Mouse (Mus musculus) midbrain, embryonic 10.5 days (tissue): ENCODE results near the gene Slc41a1. TPM values are rescaled to one million over a fixed set of nuclear protein-coding genes. Genes with fewer than 3 reads are reported as not detected.
"Not testable (repeated sequence)": the region's sequence is repeated elsewhere in the genome, so short reads cannot be mapped to it uniquely, and the experiment has no call there.

Experiments used
- DNase-seq: peaks from one replicate; pipeline ENCODE4 v3.0.0-alpha.2; 2017; ENCODE audit warnings: low spot score
- H3K27ac ChIP-seq: fragments of 300-500 bp; sonication (generic); replicated peaks from 2 replicates; pipeline ENCODE4 v1.5.1; 2016; ENCODE audit warnings: mild to moderate bottlenecking
- H3K27me3 ChIP-seq: fragments of 300-500 bp; sonication (generic); 2 replicates; pipeline ENCODE4 v1.6.1; 2016; ENCODE audit warnings: low read depth, mild to moderate bottlenecking; ENCODE audit not compliant: poor library complexity, severe bottlenecking
- H3K36me3 ChIP-seq: fragments of 300-500 bp; sonication (generic); 2 replicates; pipeline ENCODE4 v1.6.1; 2016; ENCODE audit warnings: mild to moderate bottlenecking, moderate library complexity
- H3K4me1 ChIP-seq: fragments of 300-500 bp; sonication (generic); 2 replicates; pipeline ENCODE4 v1.6.1; 2016
- H3K4me3 ChIP-seq: fragments of 300-500 bp; sonication (generic); 2 replicates; pipeline ENCODE4 v1.5.1; 2016; ENCODE audit warnings: mild to moderate bottlenecking, moderate library complexity
- H3K9me3 ChIP-seq: fragments of 300-500 bp; sonication (generic); replicated peaks from 2 replicates; pipeline ENCODE4 v1.6.1; 2016; ENCODE audit warnings: mild to moderate bottlenecking
- WGBS: fragments of 180-500 bp; shearing (Covaris S2); methylation state at CpG from one replicate; pipeline ENCODE4 v1.1.7; 2016; 5-methylcytosine and 5-hydroxymethylcytosine counted together
- polyA plus RNA-seq: library from polyadenylated mRNA; unstranded; fragments of >200 nt; fragmentation: Nextera tagmentation; extraction: Ambion mirVana; gene quantifications from 2 replicates; pipeline ENCODE4 v1.2.1, GENCODE M21; 2016

Slc41a1 gene
- polyA plus RNA-seq, 1 experiment from 2014 or later: 11.4 TPM

DNA sequence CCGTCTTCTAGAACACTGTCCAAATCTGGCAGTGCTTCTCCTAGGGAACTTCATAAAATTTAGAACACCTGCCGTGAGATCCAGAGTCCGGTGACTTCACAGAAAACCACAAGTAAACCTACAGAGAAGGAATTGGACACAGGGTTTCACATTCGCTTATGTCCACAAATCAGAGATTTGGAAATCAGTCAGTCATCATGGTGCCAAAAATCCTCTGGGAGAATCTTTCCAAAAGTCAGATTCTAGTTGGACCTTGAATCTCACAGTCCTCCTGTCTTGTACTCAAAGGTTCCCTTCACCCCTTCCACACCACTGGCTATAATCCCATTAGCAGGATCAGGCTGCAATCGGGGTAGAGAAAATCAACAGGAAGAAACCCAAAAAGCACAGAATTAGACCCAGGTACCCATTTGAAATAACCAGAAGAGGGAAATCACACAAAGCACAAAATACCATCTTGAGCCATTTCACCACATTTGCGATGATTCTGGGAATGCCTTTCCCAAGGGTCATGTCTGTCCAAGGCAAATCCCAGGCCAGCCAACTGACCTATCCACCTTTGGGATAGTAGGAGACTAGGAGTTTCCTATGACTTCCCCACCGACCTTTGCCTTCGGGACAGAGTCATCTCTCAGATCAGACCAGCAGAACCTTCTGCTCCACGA, 14.5 kb upstream of the Slc41a1 start:
- no peak overlapping the region for H3K4me3 ChIP-seq
- H3K27me3 ChIP-seq: no peaks in the 10 kb centered on the region
- H3K4me1 ChIP-seq: no peaks in the 10 kb centered on the region
- DNase-seq: no peak
- no peak overlapping the region for H3K27ac ChIP-seq
- no peaks in the 10 kb centered on the region for H3K36me3 ChIP-seq
- 85% methylated on average over 9 of the region's 9 CpGs for WGBS
- H3K9me3 ChIP-seq: no peaks in the 10 kb centered on the region

DNA sequence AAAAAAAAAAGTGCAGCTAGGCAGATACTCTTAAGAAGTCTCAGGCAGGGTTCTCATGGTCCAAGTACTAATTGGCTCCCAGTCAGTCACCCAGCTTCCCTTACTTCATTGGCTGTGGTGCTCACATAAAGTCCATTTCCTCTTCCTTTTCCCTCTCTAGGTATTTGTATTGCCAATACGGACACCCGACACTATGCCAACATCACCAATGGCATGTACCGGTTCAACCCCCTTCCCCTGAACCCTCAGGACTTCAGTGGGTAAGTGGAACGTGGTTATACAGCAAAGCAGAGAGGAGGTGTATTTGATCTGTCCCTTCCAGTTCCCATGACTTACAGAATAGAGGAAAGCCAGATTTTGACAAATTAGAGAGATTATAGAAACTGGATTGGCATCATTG, 13.6 kb upstream of the Slc41a1 start:
- DNase-seq: no peak
- H3K36me3 ChIP-seq: no peaks in the 10 kb centered on the region
- H3K4me1 ChIP-seq: no peaks in the 10 kb centered on the region
- H3K27ac ChIP-seq: no peak overlapping the region
- H3K9me3 ChIP-seq: no peaks in the 10 kb centered on the region
- WGBS: 89% methylated on average over 4 of the region's 4 CpGs
- no peaks in the 10 kb centered on the region for H3K27me3 ChIP-seq
- no peak overlapping the region for H3K4me3 ChIP-seq

DNA sequence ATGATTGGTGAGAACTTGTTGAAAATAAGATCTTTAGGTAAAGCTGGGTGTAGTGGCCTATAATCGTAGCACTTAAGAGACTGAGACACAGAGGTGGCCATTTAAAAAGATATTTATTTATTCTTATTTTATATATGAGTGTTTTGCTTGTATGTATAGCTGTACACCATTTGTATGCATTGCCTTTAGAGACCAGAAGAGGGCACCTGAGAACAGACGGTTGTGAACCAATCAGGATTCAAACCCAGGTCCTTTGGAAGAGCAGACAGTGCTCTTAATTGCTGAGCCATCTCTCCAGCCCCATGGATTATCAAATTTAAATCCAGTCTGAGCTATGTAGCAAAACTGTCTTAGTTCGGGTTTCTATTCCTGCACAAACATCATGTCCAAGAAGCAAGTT, 13.1 kb upstream of the Slc41a1 start:
- H3K27ac ChIP-seq: no peak overlapping the region
- H3K27me3 ChIP-seq: no peaks in the 10 kb centered on the region
- no peaks in the 10 kb centered on the region for H3K36me3 ChIP-seq
- H3K4me1 ChIP-seq: no peaks in the 10 kb centered on the region
- WGBS: 87% methylated on average over 3 of the region's 3 CpGs
- no peak for DNase-seq
- no peak overlapping the region for H3K4me3 ChIP-seq
- H3K9me3 ChIP-seq: no peaks in the 10 kb centered on the region

DNA sequence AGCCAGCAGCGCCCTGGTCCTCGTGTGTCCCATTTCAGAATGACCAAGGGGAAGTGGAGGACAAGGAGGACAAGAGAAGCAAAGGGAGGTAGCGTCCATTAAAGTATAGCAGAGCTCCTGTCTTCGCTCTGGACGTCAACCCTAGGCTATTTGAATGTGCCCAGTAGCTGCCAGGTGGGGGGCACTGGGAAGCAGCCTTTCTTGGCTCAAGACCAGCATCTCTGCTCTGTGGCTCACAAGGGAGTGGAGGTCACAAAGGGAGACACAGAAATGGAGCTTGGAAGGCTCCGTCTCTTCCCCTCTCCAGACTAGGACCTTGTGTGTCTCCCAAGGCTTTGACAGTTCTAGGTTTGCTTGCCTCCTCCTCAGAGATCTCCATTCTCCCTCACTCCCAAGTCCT, 10.4 kb upstream of the Slc41a1 start:
- WGBS: 85% methylated on average over 6 of the region's 6 CpGs
- DNase-seq: no peak
- Histone ChIP-seq H3K4me1 (no peaks in the 10 kb centered on the region), H3K36me3 (no peaks in the 10 kb centered on the region), H3K4me3 (no peak overlapping the region), H3K9me3 (no peaks in the 10 kb centered on the region), H3K27me3 (no peaks in the 10 kb centered on the region), H3K27ac (no peak overlapping the region)

DNA sequence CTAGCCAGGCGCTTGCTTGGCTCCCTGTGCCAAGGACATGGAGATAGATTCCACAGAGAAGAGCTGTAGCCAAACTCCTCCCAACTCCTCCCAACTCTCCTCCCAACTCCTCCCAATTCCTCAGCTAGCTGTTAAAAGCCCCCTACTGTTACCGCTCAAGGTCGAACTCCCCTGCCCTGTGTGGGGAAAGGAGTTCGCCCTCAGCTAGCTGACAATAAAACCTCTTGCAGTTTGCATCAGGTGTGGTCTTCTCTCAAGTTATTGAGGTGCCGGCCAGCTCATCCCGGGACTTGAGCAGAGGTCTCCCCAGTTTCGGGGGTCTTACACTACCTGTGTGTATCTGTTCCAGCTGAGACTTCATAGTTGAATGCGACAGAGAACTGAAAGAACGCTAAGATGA, 6.9 kb upstream of the Slc41a1 start:
- not testable (repeated sequence) for H3K4me1 ChIP-seq, H3K4me3 ChIP-seq, H3K27me3 ChIP-seq, H3K36me3 ChIP-seq, H3K27ac ChIP-seq, DNase-seq, H3K9me3 ChIP-seq
- 80% methylated on average over 9 of the region's 9 CpGs for WGBS

DNA sequence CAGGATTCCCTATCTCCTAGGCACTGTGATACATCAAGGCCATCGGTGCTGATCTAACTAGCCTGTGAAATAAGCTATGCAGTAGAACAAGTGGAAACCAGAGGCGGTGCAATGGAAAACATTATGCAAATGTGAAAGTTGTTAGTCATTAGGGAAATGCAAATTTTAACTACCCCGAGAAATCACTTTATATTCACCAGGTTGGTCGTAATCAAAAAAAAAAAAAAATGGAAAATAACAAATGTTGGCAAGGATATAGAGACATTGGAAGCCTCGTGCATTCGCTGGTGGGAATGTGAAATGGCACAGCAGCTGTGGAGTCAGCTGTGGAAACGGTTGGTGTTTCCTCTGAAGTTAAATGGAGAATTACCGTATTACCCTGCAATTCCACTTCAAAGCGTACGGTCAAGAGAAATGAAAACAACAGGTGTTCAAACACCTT, 6.4 kb upstream of the Slc41a1 start:
- 92% methylated on average over 10 of the region's 10 CpGs for WGBS
- DNase-seq: no peak
- no peaks in the 10 kb centered on the region for H3K9me3 ChIP-seq

GRCm38 (mm10) chr1:131822292-131822691, 5.0 kb upstream of the Slc41a1 start:
- Histone ChIP-seq H3K27ac (no peak overlapping the region), H3K27me3 (peaks cover 8% of the 10 kb centered on the region), H3K4me1 (peaks cover 3% of the 10 kb centered on the region), H3K36me3 (no peaks in the 10 kb centered on the region), H3K9me3 (no peaks in the 10 kb centered on the region), H3K4me3 (no peak overlapping the region)
- DNase-seq: no peak
- 79% methylated on average over 8 of the region's 8 CpGs for WGBS

More for the DNA sequence above, 6.4 kb upstream of the Slc41a1 start:
- Histone ChIP-seq H3K4me1 (no peaks in the 10 kb centered on the region), H3K4me3 (no peak overlapping the region), H3K27ac (no peak overlapping the region), H3K36me3 (no peaks in the 10 kb centered on the region), H3K27me3 (no peaks in the 10 kb centered on the region)

- 86% methylated on average over 1 of the region's 1 CpGs for WGBS
- Histone ChIP-seq H3K9me3 (no peaks in the 10 kb centered on the region), H3K4me1 (peaks cover 5% of the 10 kb centered on the region), H3K27ac (no peak overlapping the region), H3K36me3 (no peaks in the 10 kb centered on the region), H3K4me3 (no peak overlapping the region), H3K27me3 (peaks cover 8% of the 10 kb centered on the region)
- no peak for DNase-seq
These were observed 4.3 kb upstream of the Slc41a1 start for GRCm38 (mm10) chr1:131822856-131823492.

GRCm38 (mm10) chr1:131823563-131823962, 3.7 kb upstream of the Slc41a1 start:
- Histone ChIP-seq H3K27me3 (peaks cover 8% of the 10 kb centered on the region), H3K27ac (no peak overlapping the region), H3K9me3 (no peaks in the 10 kb centered on the region), H3K4me3 (no peak overlapping the region), H3K36me3 (no peaks in the 10 kb centered on the region), H3K4me1 (peaks cover 8% of the 10 kb centered on the region)
- WGBS: 70% methylated on average over 5 of the region's 5 CpGs
- DNase-seq: no peak

GRCm38 (mm10) chr1:131824528-131825181, 2.6 kb upstream of the Slc41a1 start:
- Histone ChIP-seq H3K4me3 (no peak overlapping the region), H3K27ac (no peak overlapping the region), H3K4me1 (peaks cover 19% of the 10 kb centered on the region), H3K9me3 (no peaks in the 10 kb centered on the region), H3K36me3 (no peaks in the 10 kb centered on the region), H3K27me3 (peaks cover 8% of the 10 kb centered on the region)
- DNase-seq: no peak
- 91% methylated on average over 11 of the region's 11 CpGs for WGBS

- Histone ChIP-seq H3K9me3 (no peaks in the 10 kb centered on the region), H3K4me1 (peaks cover 51% of the 10 kb centered on the region), H3K27me3 (peaks cover 8% of the 10 kb centered on the region), H3K27ac (peak overlapping the region; percentile 95), H3K36me3 (peaks cover 29% of the 10 kb centered on the region), H3K4me3 (peak overlapping the region; percentile 89)
- peak; percentile 96 for DNase-seq
- under 1% methylated on average over 36 of the region's 36 CpGs for WGBS
These were observed 530 bp downstream of the Slc41a1 start for GRCm38 (mm10) chr1:131827787-131828258.

DNA sequence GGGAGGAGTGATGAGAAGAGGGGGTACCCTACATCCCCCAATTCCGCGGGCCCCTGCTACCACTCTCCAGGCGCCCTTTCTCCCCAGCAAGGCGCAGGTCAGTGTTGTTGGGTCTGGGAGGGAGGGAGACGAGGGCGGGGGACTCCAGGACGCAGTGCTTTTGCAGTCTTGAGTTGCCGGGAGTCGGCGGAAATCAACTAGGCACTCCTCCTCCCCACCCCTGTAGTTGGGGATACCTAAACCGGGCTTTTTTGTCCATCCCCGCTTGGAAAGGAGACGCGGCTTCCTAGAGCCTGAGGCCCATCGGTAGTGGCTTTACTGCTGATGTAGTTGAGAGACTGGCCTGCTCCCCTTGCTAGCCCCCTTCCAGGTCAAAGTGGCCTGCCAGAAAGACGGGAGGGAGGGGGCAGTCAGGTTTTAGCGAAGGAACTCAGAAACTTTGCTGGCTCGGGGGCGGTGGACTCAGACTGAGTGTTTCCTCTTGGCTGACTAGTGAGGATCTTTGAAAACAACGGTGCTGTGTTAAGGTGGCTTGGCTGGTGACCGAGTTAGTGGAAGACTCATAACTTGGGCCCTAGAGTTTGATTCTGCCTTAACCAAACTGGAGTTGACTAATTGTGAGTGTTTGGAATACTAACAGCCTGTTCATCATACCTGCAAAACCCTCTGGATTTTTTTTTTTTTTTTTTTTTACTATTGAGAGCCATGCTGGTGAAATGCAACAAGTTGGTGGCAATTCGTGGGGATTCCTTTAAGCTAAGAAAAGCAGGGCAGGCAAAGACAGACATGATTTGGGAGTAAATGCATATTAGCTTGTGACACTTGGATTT, 1.2 kb downstream of the Slc41a1 start:
- peak; percentile 70 for DNase-seq
- Histone ChIP-seq H3K4me1 (peaks cover 58% of the 10 kb centered on the region), H3K27ac (peak overlapping the region; percentile 95), H3K27me3 (peaks cover 8% of the 10 kb centered on the region), H3K36me3 (peaks cover 36% of the 10 kb centered on the region), H3K4me3 (peak overlapping the region; percentile 89), H3K9me3 (no peaks in the 10 kb centered on the region)
- 2% methylated on average over 22 of the region's 22 CpGs for WGBS
